Mouse (Mus musculus): ENCODE results near the gene Hist1h1d.

DNA sequence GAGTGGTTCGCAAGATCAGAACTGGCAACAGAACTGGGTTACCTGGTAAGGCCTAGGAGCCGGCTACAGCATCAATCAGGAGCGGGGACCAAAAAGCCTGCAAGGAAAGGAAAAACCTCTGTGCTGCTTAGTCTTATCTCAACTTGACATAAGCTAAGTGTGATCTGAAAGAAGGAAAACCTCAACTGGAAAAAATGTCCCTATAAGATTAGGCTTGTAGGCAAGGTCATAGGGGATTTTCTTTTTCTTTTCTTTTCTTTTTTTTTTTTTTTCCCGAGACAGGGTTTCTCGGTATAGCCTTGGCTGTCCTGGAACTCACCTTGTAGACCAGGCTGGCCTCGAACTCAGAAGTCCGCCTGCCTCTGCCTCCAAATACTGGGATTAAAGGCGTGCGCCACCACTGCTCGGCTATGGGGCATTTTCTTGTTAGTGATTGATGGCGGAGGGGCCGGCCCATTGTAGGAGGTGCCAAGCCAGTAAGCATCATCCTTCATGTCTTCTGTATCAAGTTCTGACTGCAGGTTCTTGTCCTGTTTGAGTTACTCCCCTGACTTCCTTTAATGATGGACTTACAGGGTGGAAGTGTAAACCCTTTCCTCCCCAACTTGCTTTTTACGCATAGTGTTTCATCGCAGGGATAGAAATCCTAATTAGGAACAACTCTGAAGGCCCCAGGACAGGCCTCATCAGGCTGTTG lies 46.1 kb upstream of the Hist1h1d start:
- TF ChIP-seq CTCF (conservative IDR thresholded peaks at IDR 0.05; ENCODE audit: low read length), result no peak
- TF ChIP-seq POU5F1 (IDR thresholded peaks at IDR 0.05; ENCODE audit: borderline replicate concordance, low read length), result no peak

Measured in E14TG2a.4 (cell line).